Mouse (Mus musculus) embryo, embryonic 9.5 days (tissue): ENCODE data around the gene Dennd6b.

Experiments
- DNase-seq: peaks from one replicate; pipeline ENCODE4 v3.0.0-alpha.2; 2017; ENCODE audit errors: extremely low spot score

Gene Dennd6b

DNA sequence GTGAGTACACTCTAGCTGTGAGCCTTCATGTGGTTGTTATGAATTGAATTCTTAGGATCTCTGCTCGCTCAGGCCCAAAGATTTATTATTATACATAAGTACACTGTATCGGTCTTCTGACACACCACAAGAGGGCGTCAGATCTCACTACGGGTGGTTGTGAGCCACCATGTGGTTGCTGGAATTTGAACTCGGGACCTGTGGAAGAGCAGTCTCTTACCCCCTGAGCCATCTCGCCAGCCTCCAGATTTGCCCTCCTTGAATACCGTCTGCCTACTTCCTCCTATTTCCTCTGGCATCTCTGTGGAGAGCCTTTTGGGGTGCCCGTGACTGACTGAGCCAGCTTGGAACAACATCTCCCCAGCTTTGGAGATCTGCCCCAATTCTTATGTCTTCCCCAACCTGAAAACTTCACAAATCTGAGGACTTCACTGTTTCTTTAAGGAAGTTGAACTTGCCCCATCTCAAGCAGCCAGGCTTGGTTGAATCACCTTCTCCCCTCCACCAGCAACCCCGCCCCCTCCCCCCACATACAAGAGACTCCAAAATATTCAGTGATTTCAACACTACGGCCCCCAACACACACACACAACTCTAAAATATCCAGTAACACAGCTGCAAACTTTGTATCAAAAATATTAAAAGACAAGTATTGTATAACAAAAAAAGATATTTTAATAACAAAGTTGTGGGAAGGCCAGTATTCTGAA is 14.6 kb downstream of the Dennd6b start:
- DNase-seq = peak; percentile 17

DNA sequence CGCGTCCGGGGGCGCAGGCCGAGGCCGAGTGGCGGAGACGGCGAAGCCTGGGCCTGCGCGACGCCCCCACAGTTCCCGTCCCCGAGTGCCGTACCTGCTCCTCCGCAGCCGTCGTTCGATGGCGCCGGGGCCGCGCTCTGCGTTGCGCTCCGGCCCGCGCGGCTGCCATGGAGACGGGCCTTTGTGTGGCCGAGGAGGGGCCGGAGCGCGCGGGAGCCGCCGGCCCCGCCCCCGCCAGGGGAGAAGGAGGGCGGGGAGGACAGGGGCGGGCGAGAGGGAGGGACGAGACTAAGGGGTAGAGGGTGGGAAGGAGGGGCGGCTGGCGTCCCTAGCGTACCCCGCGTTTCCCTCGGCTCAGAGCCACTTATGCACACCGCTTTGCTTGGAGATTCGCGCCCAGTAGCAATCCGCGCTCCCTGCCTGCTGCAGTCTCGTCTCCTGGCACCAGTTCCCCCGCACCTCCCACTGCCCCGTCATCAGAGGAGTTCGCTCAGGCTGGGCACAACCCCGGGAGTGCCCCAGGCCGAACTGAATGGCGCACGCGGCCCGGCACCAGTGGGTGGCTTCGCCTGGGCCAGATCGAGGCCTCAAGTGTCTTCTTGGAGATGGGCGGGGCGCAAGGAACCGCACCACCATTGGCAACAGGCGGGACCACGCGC is 15.6 kb downstream of the Dennd6b start, which contains the start of gene Plxnb2:
Plxnb2 (minus strand) TSS at position 218 of the 659 bp plus-strand sequence.
- DNase-seq = peak; percentile 92

DNA sequence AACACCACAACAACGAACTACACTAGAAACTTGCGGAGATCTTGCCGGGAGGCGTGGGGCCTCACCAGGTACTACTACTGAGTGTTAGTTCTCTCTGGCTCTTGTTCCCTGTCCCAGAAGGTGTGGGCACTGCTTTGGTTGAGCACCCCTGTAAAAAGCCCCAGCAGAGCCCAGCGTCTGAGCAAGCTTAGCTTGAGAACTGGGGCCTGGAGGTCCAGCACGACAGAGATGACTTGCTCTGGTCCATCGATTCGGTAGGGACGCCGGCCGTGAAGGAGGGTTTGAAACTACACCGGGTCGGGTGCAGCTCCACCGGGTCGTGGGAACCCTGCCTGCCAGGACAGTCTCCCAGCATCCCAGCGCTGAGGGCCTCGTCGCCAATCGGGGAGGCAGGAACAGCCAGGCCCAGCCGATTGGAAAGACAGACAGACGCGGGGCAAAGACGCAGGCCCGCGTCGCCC is 16.2 kb downstream of the Dennd6b start:
- no peak for DNase-seq

DNA sequence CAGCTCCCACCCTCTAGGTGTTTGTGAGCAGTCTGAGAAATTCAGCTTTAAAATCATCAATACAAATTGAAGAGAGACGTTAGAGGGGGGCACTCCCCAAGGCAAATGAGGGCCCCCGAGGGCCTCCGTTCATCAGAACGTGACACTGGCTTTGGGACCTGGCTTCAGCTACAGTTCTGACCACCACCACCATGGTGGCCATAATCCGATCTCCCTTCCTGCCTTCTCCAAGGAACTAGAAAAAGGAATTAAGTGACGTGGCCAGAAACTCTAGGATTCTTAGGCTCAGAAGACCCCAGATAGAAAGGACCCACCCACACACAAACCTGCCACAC is 16.7 kb downstream of the Dennd6b start:
- DNase-seq = no peak

DNA sequence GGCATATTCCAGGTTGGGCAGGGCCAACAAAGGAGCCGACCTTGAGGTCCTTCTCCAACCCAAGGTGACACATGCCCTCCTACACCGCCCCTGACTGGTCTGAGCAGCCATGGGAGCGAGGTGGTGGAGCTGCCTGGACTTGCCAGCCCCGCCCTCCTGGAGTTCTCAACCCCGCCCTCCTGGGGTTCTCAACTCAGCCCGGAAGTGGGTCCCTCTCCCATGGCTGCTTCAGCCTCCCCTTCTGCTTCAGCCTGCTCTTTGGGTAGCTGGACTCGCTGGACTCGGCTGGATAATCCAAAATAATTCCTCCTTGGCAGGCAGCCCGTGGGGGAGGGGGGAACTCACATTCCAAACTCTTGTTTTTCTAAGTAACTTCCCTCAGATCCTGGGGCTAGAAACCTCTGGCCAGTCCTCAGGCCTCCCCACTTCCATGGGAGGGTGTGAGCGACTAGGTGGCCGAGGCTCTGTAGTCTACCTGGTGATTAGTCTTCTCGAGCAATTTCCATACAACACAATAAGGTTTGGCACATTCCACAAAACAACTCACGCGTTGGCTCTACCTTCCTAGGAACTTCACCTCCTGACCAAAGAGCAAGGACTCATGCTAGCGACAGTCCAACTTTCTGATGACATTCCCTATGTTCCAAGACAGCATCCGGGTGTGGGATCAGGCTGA is 17.2 kb downstream of the Dennd6b start:
- peak; percentile 66 for DNase-seq

DNA sequence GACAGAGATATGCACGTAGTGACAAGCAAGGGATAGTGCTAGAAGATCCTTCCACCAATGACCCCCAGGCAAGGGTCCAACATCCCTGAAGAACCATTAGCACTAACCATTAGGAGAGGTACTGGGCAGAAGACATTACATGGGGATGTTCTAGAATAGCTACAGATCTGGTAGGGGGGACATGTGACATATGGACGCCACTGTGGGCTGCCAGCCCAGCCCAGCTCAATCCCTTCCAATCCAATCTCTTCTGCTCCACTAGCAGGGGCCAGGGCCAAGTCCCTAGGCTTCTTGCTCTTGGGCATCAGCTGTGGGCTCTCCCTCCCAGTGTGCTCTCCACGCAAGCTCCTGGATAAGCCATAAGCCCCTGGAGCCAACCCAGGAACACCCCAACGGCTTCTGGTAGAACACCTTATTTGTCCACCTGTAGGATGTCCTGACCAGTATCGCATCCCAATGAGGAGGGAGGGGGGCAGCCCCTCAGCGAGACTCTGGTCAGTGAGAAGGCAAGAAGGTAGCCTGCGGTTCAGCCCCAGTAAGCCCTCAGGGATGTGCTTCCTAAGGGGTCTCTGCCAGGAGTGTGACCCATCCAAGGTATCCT is 17.9 kb downstream of the Dennd6b start:
- no peak for DNase-seq

DNA sequence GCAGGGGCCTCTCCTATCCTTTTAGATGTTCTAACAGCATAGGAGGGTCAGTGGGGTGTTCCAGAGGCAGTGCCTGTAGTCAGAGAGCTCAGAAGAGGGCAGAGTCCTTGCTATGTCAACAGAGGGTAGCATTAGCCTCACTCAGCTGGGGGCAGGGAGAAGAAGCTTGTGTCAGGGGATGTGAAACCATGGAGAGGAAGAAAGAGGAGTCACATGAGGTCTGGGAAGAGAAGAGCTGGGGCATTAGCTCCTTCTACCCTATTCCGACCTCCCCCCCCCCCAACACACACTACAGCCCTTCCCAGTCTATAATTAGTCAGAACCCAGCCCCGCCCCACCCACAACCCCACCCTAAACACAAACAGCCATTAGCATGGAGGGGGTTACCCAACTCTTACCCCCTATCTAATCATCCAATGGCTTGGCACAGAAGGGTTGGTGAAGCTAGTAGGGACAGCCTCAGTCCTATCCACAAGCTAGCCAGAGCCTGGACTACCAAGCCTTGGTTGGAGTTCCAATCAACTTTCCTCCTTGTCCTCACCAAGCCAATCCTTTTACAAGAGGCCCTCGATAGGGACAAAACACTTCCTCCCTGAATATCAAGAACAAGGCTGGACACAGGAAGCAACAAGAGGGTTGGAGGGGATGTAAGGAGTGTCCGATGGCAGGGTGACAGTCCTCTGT is 18.6 kb downstream of the Dennd6b start:
- DNase-seq = no peak

DNA sequence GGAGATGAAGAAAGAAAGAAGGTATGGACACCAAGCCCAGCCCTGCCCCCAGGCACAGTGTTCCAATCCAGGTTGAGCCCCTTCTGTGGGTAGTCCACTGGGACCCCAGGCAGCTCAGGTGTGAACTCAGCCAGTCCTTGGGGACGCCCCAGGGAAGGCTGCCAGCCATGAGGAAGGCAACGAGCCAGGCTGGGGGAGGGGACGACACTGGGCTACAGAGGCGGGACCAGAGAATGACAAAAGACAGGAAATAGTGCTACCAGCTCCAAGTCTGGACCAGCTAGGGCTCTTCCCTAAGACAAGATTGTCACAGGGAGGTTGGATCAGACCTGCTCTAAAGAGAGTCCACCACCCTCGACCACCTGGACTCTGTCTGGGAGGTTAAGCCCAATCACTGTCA is 19.2 kb downstream of the Dennd6b start:
- no peak for DNase-seq

DNA sequence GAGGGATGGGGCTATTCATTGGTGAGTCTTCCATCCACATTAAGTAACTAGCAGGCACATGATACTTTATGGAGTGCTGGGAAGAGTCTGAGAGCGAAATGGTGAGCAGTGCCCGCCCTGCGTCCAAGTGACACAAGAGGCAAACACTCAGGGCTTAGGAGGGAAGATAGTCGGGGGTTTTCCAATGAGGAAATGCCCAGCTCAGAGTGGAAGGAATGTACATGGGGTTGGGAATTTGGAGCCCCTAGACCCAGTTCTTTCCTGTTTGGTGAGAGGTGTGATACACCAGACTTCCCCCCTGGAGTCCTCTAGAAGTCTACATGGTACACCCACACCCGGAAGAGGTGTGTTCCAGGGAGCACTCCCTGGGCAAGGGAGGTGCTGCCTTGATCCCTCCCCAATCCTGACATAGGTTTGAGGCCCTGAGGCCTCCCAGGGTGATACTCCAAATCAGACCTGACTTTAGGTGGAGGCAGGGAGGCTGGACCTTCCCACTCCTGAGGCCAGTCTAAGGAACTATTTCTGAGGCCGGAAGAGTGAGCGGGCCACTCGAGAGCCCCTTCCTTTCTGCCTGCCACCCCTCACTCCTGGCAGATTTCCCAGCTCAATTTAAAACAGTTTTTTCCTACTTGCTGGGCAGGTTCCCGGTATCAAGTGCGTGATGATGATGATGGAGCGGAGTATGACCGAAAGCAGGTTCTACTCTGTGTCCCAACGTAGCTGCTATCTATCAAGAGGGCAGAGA is 20.7 kb downstream of the Dennd6b start:
- no peak for DNase-seq

DNA sequence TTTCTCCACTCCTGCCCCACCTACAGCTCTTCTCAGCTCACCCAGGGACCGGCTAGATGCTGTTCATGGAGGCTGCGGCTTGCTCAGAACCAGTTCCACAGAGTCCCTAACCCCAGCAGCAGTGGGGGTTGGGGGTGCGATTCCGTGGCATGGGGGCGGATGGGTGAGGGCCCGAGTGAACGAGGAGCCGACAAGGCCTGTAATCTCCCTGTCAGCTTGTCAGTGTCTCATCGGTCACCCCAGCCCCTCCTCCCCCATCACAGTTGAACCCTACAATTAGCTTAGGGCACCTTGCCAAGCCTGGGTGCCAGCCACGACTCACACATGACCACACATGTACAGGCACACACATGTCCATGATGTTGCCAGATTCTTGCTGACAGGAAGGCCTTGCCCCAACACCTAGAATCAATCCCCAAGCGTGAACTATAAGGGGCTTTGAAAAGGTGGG is 21.4 kb downstream of the Dennd6b start:
- no peak for DNase-seq

DNA sequence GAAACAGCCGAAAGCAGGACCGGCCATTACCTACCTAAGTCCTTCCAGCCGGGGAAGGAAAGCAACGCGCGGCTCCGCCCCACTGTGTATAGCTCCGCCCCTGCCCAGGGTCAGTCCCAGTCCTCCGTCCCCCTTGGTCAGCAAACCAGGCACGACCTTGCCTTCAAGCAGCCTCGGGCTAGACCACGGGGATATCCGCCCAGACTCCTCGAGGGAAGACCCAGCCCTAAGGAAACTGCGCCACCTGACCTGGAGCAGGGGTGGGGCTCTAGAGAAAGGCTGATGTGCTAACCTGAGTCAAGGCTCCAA is 22.4 kb downstream of the Dennd6b start:
- peak; percentile 84 for DNase-seq

DNA sequence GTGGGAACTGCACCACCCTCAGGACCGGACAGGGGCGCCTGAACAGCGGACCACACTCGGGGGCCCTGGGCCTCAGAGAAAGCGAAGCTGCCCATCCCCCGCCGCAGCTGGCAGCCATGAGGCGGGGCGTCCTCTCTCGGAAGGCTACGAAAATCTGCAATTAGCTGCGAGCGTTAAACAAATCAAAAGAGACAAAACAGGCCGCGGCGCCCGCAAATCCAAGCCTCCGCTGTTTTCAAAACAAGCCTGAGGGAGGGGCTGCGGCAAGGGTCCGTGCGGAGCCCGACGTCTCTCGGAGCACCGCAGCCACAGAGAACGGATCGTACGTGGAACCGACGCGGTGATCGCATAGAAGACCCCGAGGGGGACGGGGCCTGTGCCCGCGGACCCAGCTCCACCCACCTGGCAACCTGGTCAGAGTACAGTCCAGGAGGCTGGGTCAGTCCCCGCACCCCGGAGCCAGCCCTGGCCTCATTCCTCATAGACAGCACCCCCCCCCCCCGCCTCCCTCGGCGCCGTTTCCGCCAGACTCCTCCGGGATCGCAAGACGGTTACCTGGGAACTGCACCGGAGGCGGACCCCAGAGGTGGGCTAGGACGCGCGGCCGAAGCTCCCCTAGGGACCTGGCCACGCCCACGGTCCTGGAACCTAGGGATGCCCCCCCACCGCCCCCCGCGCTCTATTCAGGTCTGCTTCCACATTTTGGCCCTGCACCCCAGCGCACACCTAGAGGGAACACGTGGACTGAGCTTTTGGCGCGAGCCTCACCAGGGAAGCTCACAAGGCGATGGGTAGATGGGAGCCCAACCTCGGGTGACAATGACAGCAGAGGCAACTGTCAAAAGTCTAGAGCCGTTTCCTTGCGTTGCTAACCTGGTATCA is 23.0 kb downstream of the Dennd6b start:
- DNase-seq = peak; percentile 54

DNA sequence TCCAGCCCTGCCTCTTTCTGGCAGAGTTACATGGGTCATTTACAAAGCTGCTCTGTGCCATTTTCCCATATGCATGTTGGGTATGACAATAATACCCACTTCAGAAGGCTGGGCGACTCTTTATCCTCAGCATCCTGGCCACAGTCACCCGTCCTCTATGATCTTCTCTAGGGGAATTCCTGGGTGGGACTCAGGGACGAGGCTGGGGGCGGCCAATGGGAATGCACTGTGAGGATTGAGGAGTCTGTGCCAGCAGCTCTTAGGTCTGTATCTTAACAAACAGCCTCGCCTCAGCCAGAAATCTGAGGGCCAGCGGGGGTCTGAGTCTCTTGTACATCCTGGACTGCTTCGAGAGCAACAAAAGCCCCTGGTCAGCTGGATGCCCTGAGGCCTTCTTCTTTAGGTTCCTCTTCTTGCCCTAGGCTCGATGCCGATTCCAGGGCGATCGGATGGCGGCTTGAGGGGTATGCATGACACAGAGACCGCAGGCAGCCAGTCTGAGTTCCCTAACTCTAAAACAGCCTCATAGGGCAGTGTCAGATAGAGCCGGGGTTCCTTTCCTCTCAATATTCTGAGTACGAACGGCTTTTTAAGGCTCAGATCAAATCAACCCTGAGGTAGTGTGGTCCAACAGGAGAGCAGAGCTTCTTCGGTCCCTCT is 23.9 kb downstream of the Dennd6b start:
- no peak for DNase-seq

DNA sequence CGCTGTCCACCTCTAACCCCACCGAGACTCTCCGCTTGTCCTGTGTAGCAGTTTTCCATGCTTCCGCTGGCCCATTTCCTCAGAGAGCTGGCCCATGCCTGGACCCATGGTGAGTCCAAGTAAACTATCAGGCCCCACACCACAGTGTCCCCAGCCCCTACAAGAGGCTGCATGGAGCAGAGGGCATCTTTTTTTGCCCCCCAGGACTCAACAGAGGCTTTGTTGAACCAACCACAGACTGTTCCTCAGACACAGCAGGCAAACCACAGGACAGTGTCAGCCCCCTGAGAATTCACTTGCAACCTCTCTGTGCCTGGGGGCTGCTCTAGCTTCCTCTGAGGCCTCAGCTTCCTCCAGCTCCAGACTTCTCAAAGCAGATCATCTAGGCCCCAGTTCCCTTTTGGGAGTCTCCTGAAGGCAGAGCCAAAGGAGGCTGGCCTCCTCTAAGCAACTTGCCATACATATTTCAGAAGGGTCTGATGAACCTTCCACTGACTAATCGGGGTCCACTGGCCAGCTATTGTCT is 24.7 kb downstream of the Dennd6b start:
- DNase-seq = no peak

DNA sequence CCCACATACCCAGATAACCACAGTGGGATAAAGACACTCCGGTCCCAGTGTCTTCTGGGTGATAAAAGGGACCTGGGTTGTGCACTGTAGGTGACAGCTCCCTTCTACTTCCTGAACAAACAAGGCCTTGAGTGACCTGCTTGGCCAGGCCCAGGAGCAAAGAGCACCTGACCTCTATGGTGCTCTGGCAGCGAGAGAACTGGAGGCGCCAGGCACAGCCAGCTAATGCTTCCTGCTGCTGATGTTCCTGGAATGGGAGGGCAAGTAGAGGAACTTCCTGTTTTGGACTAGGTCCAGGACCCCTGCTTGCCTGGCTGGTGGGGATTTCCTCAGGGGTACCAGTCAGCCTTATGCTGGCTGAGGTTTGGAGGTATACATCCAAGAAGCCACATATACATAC is 26.2 kb downstream of the Dennd6b start:
- DNase-seq = peak; percentile 20

DNA sequence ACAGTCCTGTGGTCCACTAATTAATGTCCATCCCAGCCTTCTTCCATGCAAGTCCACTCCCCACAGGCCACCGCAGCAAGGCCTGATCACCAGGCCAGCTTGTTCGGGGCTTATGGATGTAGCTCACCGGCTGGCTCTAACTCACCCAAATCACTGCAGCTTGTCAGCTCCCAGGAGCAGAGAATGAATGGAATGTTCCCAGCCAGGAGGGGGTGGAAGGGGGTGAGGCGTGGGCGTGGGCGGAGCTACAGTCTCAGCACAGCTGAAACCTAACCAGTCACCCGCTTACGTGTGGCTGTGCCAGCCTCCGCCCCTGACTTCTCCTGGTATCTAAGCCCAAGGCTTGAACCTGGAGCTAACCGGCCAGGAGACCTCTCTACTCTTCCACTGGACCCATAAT is 26.9 kb downstream of the Dennd6b start:
- DNase-seq = peak; percentile 87

DNA sequence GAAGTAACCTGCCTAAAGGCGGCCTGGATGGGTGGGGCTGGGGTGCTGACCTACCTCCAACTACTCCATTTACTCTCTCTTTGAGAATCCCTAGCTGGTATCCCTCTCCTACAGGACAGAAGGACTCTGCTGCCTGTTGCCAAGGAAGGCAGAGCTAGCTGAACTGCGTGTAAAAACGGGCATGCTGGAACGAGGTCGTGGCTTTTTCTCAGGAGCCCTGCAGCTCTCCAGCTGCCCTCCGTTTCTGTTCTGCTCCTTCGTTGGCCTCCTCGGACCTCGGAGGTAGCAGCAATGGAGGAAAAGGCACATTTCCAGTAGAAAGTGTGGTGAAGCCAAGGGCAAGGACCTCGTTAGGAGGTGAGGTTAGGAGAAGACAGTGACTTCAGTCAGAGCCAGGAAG is 27.4 kb downstream of the Dennd6b start:
- DNase-seq = no peak

DNA sequence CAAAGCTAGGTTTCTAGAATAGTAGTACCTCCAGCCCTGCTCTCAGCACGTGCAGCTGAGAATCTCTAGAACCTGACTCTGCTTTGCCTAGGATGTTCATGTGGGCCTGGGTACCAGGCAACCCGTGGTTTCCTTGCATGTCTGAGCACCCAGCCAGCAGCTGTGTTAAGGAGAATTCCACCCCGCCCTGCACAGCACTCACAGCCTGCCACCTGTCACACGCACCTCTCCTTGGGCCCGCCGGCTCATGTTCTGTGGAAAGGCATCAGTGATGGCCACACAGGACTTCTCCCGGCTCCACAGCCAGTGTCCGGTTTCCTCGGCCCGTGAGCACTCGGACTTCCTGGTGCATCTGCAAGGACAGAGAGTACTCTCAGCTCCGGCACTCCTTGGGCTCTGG is 30.8 kb downstream of the Dennd6b start:
- no peak for DNase-seq

DNA sequence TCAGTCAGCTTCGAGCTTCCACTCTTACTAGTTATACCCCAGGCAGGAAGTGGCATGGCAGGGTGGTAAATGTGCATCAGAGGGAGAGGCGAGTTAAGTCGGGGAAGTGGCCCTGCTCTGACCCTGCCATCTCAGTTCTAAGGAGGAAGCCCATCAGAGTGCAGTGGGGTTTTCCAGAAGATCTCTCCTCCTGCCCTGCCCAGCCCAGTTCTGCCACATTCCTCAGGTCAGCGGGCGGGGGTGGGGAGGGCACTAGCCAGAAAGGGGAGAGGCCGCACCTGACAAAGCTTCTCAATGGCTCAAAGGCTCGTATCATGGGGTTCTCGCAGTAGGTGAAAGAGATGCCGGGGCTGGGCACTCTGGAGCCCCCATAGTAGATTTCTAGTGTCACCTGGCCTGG is 34.9 kb downstream of the Dennd6b start:
- no peak for DNase-seq

DNA sequence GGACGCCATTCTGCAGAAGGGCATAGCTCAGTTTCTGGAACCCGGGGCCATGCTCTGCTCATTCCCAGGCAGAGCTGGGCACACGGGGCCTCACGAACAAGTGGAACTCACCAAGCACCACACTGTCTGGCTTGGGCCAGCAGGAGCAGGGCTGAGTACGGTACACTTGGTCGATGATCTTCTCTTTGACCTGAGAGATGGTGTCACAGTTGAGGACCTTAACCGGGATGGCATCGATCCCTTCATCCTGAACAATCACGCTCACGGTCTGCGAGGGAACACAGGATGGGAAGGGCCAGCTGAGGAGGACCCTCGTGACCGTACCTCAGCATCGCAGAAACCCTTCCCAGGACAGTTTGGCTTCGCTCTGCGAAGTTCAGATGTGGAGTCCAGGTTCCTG is 37.8 kb downstream of the Dennd6b start:
- DNase-seq = no peak
